Mouse (Mus musculus): ENCODE results near the gene Fxyd6. TPM values are rescaled to one million over a fixed set of nuclear protein-coding genes. Genes with fewer than 3 reads are reported as not detected.

Fxyd6 gene
- polyA plus RNA-seq, 1 experiment from 2014 or later: 766 TPM

DNA sequence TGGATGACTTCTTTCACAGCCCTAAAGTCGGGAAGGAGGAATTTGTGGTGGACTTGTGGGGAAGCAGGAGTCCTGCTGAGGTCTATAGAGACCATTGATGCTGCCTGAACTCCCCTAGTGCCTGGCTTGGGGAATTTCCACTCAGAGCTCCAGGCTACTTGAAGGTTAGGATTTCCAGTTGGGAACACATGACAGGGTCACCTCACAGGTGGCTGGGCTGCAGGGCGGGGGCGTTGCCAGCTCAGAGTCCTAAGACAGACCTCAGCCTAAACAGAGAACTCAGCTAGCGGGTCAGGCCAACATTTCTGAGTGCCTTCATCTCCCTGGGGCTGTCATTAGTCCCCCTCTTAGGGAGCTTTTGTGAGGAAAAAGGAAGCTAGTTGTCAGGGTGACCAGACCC, 31.9 kb downstream of the Fxyd6 start:
- Histone ChIP-seq H3K4me3 (ENCODE audit: low read length) (no peak overlapping the region), H3K9ac (ENCODE audit: low read depth, low read length) (no peak overlapping the region), H3K27me3 (replicated peaks; ENCODE audit: control insufficient read depth, insufficient read depth, low read length) (no peaks in the 10 kb centered on the region), H3K4me1 (ENCODE audit: control insufficient read depth, insufficient read depth, low read depth, low read length) (no peaks in the 10 kb centered on the region), H3K4me2 (ENCODE audit: low read length) (no peak overlapping the region), H3K27ac (ENCODE audit: low read depth, low read length) (no peak overlapping the region), H3K36me3 (ENCODE audit: control insufficient read depth, insufficient read depth, low read length) (no peaks in the 10 kb centered on the region), H3K9me3 (ENCODE audit: control insufficient read depth, low read length) (no peaks in the 10 kb centered on the region)
- no peak for ATAC-seq
- WGBS: 52% methylated on average over 4 of the region's 4 CpGs

DNA sequence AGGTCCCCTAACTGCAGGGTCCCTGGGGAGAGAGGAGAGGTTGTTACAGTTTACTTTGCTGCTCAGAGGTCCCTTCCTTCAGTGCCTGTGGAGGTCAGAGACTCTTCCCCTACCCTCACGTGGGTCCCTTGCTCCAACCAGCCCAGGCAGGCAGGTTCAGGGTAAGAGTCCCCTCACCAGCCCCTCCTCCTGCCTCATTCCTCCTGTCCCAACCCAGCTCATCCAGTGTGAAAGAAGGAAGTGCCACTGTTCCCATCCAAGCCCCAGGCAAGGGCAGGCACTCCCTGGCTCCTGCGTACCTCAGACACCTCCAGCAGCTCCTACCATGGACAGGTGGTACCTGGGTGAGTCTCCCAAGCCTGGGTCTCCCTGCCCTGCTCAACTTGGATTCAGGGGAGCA, 33.0 kb downstream of the Fxyd6 start:
- H3K27me3 ChIP-seq (replicated peaks; ENCODE audit: control insufficient read depth, insufficient read depth, low read length): no peaks in the 10 kb centered on the region
- peaks cover 2% of the 10 kb centered on the region; the same call in 1 of the 2 replicates for H3K4me1 ChIP-seq (ENCODE audit: control insufficient read depth, insufficient read depth, low read depth, low read length)
- no peak overlapping the region for H3K4me2 ChIP-seq (ENCODE audit: low read length)
- H3K9ac ChIP-seq (ENCODE audit: low read depth, low read length): no peak overlapping the region
- no peak overlapping the region for H3K4me3 ChIP-seq (ENCODE audit: low read length)
- H3K27ac ChIP-seq (ENCODE audit: low read depth, low read length): no peak overlapping the region
- ATAC-seq: no peak
- no peaks in the 10 kb centered on the region for H3K9me3 ChIP-seq (ENCODE audit: control insufficient read depth, low read length)
- 58% methylated on average over 2 of the region's 2 CpGs for WGBS
- no peaks in the 10 kb centered on the region for H3K36me3 ChIP-seq (ENCODE audit: control insufficient read depth, insufficient read depth, low read length)

DNA sequence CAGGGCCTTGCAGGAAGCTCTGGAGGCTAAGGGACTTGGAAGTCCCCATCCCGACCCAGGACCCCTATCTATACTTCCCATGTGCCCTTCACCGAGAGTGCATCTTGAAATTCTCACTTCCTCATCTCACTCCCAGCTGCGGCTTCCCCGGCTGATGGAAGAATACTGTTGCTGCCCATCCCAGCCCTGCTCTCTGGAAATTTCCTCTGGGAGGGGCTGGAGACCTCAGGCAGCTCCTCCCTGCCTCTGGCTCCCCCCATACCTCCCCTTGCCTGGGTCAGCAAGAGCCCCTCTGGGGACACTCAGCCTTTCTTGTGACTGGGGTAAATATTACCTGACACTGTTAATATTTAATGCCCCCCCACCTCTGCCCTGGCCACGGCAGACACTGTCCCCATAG, 35.7 kb downstream of the Fxyd6 start:
- Histone ChIP-seq H3K27ac (ENCODE audit: low read depth, low read length) (no peak overlapping the region), H3K4me3 (ENCODE audit: low read length) (no peak overlapping the region), H3K9ac (ENCODE audit: low read depth, low read length) (no peak overlapping the region), H3K4me1 (ENCODE audit: control insufficient read depth, insufficient read depth, low read depth, low read length) (peaks cover 4% of the 10 kb centered on the region; the same call in 1 of the 2 replicates), H3K4me2 (ENCODE audit: low read length) (no peak overlapping the region), H3K36me3 (ENCODE audit: control insufficient read depth, insufficient read depth, low read length) (no peaks in the 10 kb centered on the region), H3K27me3 (replicated peaks; ENCODE audit: control insufficient read depth, insufficient read depth, low read length) (0 out of 2 replicates have a peak, but pooled peaks cover 2% of the 10 kb centered on the region), H3K9me3 (ENCODE audit: control insufficient read depth, low read length) (no peaks in the 10 kb centered on the region)
- 78% methylated on average over 5 of the region's 5 CpGs for WGBS
- no peak for ATAC-seq

DNA sequence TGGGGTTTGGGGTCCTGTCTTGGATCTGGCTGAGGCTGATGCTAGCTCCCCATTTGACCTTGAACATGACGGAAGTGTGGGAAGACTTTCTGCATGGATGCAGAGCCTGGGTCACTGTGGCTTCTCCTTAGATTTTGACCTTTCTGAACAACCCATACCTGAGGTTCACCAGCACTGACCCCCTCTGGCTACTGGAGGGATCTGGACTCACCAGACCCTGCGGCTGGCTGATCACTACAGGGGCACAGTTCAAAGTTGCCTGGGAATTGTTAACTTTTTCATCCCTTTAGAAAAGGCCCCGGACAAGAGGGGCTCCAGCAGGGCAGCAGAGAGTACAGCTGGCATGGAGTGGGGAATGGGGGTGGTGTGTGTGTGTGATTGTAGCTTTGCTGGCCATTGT, 36.8 kb downstream of the Fxyd6 start:
- WGBS: 77% methylated on average over 3 of the region's 3 CpGs
- ATAC-seq: no peak
- Histone ChIP-seq H3K4me1 (ENCODE audit: control insufficient read depth, insufficient read depth, low read depth, low read length) (peaks cover 4% of the 10 kb centered on the region), H3K4me3 (ENCODE audit: low read length) (no peak overlapping the region), H3K9me3 (ENCODE audit: control insufficient read depth, low read length) (no peaks in the 10 kb centered on the region), H3K4me2 (ENCODE audit: low read length) (no peak overlapping the region), H3K27ac (ENCODE audit: low read depth, low read length) (no peak overlapping the region), H3K27me3 (replicated peaks; ENCODE audit: control insufficient read depth, insufficient read depth, low read length) (0 out of 2 replicates have a peak, but pooled peaks cover 2% of the 10 kb centered on the region), H3K36me3 (ENCODE audit: control insufficient read depth, insufficient read depth, low read length) (no peaks in the 10 kb centered on the region), H3K9ac (ENCODE audit: low read depth, low read length) (no peak overlapping the region)

DNA sequence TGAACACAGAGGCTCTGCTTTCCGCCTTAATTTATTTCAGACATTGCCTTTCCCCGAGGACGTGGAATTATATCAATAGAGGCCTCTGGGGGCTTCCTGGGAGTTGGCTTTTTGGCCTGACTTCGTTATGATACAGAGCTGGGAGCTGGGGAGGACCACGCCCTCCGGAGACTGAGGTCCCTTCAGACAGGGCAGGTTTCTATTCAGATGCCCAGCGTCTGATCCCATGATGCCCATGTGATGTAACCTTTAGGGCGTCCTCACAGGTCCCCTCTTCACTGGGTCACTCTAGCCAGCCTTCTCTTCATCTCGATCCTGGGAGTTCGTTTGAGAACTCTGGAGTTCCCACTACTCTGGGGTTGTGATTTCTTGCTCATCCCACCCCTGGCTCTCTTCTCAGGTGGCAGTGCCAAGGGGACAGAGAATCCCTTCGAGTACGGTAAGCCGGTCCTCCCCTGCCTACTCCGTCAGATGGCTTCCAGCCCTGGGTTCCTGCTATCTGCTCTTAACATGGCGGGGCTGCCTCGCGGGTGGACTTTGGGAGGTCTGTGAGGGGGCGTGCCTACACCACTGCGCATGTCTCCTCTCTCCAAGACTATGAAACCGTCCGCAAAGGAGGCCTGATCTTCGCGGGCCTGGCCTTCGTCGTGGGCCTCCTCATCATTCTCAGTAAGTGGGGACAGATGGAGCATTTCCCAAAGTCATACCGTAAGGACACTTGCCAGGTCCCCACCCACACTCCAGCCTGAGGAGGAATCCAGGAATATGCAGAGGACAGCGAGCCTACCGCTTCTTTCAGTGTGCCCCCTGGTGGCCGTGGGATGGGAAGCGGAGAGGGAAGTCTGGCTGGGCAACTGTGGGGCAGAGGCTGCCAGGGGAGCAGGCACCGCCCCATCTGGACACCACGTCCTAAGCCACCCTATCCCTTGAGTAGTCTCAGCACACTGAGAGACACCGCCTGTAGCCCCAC, 38.0 kb downstream of the Fxyd6 start:
- WGBS: 38% methylated on average over 33 of the region's 33 CpGs
- H3K9ac ChIP-seq (ENCODE audit: low read depth, low read length): peak overlapping the region; percentile 28

DNA sequence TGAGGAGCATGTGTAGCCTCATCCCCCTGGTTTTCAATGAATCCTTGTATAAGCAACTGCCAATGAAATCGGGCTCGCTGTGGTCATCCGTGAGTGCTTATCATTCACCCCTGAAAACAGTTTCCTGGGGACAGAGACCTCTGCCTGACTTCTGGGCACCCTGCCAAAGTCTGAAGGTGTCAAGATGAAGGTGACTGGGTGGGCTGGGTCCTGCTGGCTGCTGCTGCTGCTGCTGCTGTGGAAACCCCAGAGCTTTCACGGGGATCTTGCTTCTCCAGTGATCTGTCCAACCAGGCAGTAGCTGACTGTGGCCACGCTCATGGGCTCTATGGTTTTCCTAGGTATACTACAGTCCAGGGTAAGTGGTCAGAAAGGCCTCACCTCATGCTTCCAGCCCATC, 40.2 kb downstream of the Fxyd6 start:
- Histone ChIP-seq H3K27me3 (replicated peaks; ENCODE audit: control insufficient read depth, insufficient read depth, low read length) (0 out of 2 replicates have a peak, but pooled peaks cover 2% of the 10 kb centered on the region), H3K9ac (ENCODE audit: low read depth, low read length) (no peak overlapping the region), H3K4me1 (ENCODE audit: control insufficient read depth, insufficient read depth, low read depth, low read length) (peaks cover 9% of the 10 kb centered on the region), H3K4me2 (ENCODE audit: low read length) (no peak overlapping the region), H3K36me3 (ENCODE audit: control insufficient read depth, insufficient read depth, low read length) (no peaks in the 10 kb centered on the region), H3K27ac (ENCODE audit: low read depth, low read length) (no peak overlapping the region), H3K9me3 (ENCODE audit: control insufficient read depth, low read length) (no peaks in the 10 kb centered on the region), H3K4me3 (ENCODE audit: low read length) (no peak overlapping the region)
- WGBS: 82% methylated on average over 5 of the region's 5 CpGs
- ATAC-seq: no peak

More for the DNA sequence above, 38.0 kb downstream of the Fxyd6 start:
- H3K27me3 ChIP-seq (replicated peaks; ENCODE audit: control insufficient read depth, insufficient read depth, low read length): 0 out of 2 replicates have a peak, but pooled peaks cover 2% of the 10 kb centered on the region
- no peaks in the 10 kb centered on the region for H3K9me3 ChIP-seq (ENCODE audit: control insufficient read depth, low read length)
- H3K4me1 ChIP-seq (ENCODE audit: control insufficient read depth, insufficient read depth, low read depth, low read length): peaks cover 9% of the 10 kb centered on the region
- ATAC-seq: peak; percentile 74
- peak overlapping the region; percentile 25; the same call in 1 of the 2 replicates for H3K27ac ChIP-seq (ENCODE audit: low read depth, low read length)
- no peaks in the 10 kb centered on the region for H3K36me3 ChIP-seq (ENCODE audit: control insufficient read depth, insufficient read depth, low read length)
- H3K4me2 ChIP-seq (ENCODE audit: low read length): peak overlapping the region; percentile 51
- peak overlapping the region; percentile 28 for H3K4me3 ChIP-seq (ENCODE audit: low read length)

DNA sequence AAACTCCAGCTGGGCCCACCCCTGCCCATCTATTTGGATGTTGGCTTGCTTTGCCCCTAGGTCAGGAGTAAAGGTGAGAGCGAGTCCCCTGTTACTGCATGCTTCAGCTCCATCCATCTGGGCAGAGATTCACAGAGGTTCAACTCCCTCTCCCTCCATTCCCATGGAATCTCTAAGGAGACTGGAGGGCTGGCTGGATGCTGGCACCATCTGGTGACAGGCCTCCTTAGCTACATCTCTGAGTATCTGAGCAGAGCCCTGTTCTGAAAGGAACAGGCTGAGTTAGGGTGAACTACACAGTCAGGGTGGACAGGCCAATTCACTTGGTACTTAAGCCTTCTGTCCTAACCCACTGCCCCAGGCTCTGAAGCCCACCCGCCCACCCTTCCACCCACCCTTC, 40.6 kb downstream of the Fxyd6 start:
- Histone ChIP-seq H3K9ac (ENCODE audit: low read depth, low read length) (no peak overlapping the region), H3K9me3 (ENCODE audit: control insufficient read depth, low read length) (no peaks in the 10 kb centered on the region), H3K4me3 (ENCODE audit: low read length) (no peak overlapping the region), H3K27me3 (replicated peaks; ENCODE audit: control insufficient read depth, insufficient read depth, low read length) (0 out of 2 replicates have a peak, but pooled peaks cover 2% of the 10 kb centered on the region), H3K36me3 (ENCODE audit: control insufficient read depth, insufficient read depth, low read length) (no peaks in the 10 kb centered on the region), H3K27ac (ENCODE audit: low read depth, low read length) (no peak overlapping the region), H3K4me2 (ENCODE audit: low read length) (no peak overlapping the region), H3K4me1 (ENCODE audit: control insufficient read depth, insufficient read depth, low read depth, low read length) (peaks cover 9% of the 10 kb centered on the region)
- ATAC-seq: no peak
- WGBS: 98% methylated on average over 2 of the region's 2 CpGs

DNA sequence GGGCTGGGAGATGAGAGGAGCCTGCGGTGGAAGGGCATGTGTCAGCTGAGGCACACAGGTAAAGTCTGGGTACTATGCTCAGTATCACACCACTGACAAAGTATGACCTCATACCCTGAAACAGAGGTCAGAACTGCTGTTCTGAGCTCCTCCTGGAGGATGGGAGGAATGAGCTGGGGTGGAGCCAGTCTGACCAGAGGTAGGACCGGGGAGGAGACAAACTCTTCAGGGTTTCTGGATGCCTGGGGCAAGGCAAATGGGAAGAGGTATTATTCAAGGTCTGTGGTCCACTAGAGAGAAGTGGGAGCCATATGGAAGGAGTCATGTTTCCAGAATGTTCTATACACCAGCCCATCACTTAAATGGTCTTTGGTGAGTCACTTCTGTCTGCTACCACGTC, 41.1 kb downstream of the Fxyd6 start:
- no peak overlapping the region for H3K27ac ChIP-seq (ENCODE audit: low read depth, low read length)
- H3K4me2 ChIP-seq (ENCODE audit: low read length): no peak overlapping the region
- no peak overlapping the region for H3K9ac ChIP-seq (ENCODE audit: low read depth, low read length)
- peaks cover 9% of the 10 kb centered on the region for H3K4me1 ChIP-seq (ENCODE audit: control insufficient read depth, insufficient read depth, low read depth, low read length)
- H3K4me3 ChIP-seq (ENCODE audit: low read length): no peak overlapping the region
- H3K27me3 ChIP-seq (replicated peaks; ENCODE audit: control insufficient read depth, insufficient read depth, low read length): 0 out of 2 replicates have a peak, but pooled peaks cover 2% of the 10 kb centered on the region
- ATAC-seq: no peak
- H3K36me3 ChIP-seq (ENCODE audit: control insufficient read depth, insufficient read depth, low read length): no peaks in the 10 kb centered on the region
- no peaks in the 10 kb centered on the region for H3K9me3 ChIP-seq (ENCODE audit: control insufficient read depth, low read length)
- 80% methylated on average over 3 of the region's 3 CpGs for WGBS

DNA sequence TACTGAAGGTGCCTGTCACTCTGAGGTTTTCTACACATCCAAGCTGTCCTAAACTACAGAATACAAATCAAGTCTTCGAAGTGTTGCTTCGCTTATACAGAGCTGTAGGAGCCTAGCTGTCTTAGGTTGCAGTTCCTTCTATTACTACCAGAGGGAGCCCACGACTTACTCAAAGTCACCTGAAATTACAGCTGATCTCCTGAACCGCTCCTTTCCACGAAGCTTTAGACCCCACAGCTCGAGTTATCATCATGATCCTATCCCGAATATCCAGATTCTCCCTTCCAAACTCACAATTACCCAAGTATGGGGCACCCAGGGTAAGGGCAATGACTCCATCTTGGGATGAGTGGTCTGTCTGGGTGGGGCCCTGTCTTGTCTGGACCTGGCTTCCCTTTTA, 41.8 kb downstream of the Fxyd6 start:
- H3K4me1 ChIP-seq (ENCODE audit: control insufficient read depth, insufficient read depth, low read depth, low read length): peaks cover 9% of the 10 kb centered on the region
- peak; percentile 35; the same call in 1 of the 2 replicates for ATAC-seq
- H3K4me2 ChIP-seq (ENCODE audit: low read length): peak overlapping the region; percentile 49
- H3K27me3 ChIP-seq (replicated peaks; ENCODE audit: control insufficient read depth, insufficient read depth, low read length): 0 out of 2 replicates have a peak, but pooled peaks cover 2% of the 10 kb centered on the region
- no peak overlapping the region for H3K4me3 ChIP-seq (ENCODE audit: low read length)
- H3K27ac ChIP-seq (ENCODE audit: low read depth, low read length): peak overlapping the region; percentile 41; the same call in 1 of the 2 replicates
- no peaks in the 10 kb centered on the region for H3K9me3 ChIP-seq (ENCODE audit: control insufficient read depth, low read length)
- no peaks in the 10 kb centered on the region for H3K36me3 ChIP-seq (ENCODE audit: control insufficient read depth, insufficient read depth, low read length)
- H3K9ac ChIP-seq (ENCODE audit: low read depth, low read length): peak overlapping the region; percentile 48
- 23% methylated on average over 7 of the region's 7 CpGs for WGBS
